Mouse (Mus musculus): Measurements from ENCODE around the gene Gale. TPM values are rescaled to one million over a fixed set of nuclear protein-coding genes. Genes with fewer than 3 reads are reported as not detected.
A peak's percentile ranks its signal among the peaks of the same experiment; 100 is the strongest.
"Not testable (repeated sequence)": the region's sequence is repeated elsewhere in the genome, so short reads cannot be mapped to it uniquely, and the experiment has no call there.

Gene Gale
- polyA plus RNA-seq, 1 experiment from 2014 or later = 166 TPM

DNA sequence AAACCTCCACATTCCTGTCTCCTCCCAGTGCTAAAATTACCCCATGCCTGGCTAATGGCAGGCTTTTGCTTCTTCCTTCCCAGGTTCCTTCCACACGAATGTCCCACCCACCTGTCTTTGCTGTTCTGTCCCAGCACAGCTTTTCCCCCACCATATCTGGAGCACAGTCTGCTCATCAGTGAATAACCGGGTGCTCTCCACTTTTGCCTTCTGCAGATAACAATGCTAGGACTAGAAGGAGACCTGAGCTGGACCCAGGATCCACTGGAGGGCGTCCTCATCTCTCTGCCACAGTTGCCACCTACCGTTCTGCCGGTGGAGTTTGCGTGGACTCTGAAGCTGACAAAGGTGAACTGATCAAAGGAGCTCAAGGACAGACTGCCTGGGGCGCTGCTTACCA, 24.7 kb upstream of the Gale start:
- Histone ChIP-seq H3K9ac (ENCODE audit: low read length) (no peak overlapping the region), H3K9me3 (ENCODE audit: control insufficient read depth, low read length) (no peaks in the 10 kb centered on the region), H3K27ac (replicated peaks) (no peak overlapping the region), H3K4me2 (replicated peaks; ENCODE audit: low read depth) (no peak overlapping the region), H3K27me3 (ENCODE audit: control insufficient read depth, insufficient read depth, low read length) (no peaks in the 10 kb centered on the region), H3K4me3 (ENCODE audit: low read depth, low read length) (no peak overlapping the region), H3K4me1 (replicated peaks; ENCODE audit: control insufficient read depth, insufficient read depth) (no peaks in the 10 kb centered on the region), H3K36me3 (ENCODE audit: control insufficient read depth, insufficient read depth, low read length) (peaks cover 6% of the 10 kb centered on the region)
- TF ChIP-seq CTCF (IDR thresholded peaks at IDR 0.05; ENCODE audit: low read depth) = 0 out of 2 replicates have a peak, but pooled peaks have one; percentile 1
- TF ChIP-seq EP300 (optimal IDR thresholded peaks at IDR 0.05) = no peak
- no peak for DNase-seq (ENCODE audit: low spot score)
- ATAC-seq (ENCODE audit: low FRiP score, low TSS enrichment) = no peak
- WGBS = 84% methylated on average over 7 of the region's 7 CpGs

DNA sequence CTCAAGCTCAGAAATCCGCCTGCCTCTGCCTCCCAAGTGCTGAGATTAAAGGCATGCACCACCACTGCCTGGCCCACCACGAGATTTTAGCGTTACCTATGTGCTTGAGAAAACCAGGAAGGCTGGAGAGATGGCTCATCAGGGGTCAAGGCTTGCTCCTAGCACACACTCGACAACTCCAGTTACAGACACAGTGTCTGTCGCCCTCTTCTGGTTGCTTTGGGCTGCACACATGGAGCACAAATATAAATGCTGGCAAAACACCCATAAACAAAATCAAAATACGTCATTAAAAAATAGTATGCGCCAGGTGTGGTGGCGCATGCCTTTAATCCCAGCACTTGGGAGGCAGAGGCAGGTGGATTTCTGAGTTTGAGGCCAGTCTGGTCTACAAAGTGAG, 22.5 kb upstream of the Gale start:
- not testable (repeated sequence) for H3K27me3 ChIP-seq (ENCODE audit: control insufficient read depth, insufficient read depth, low read length); H3K4me1 ChIP-seq (replicated peaks; ENCODE audit: control insufficient read depth, insufficient read depth); ATAC-seq (ENCODE audit: low FRiP score, low TSS enrichment); H3K27ac ChIP-seq (replicated peaks); H3K36me3 ChIP-seq (ENCODE audit: control insufficient read depth, insufficient read depth, low read length); DNase-seq (ENCODE audit: low spot score); H3K9ac ChIP-seq (ENCODE audit: low read length); H3K4me2 ChIP-seq (replicated peaks; ENCODE audit: low read depth); H3K9me3 ChIP-seq (ENCODE audit: control insufficient read depth, low read length); H3K4me3 ChIP-seq (ENCODE audit: low read depth, low read length)
- 81% methylated on average over 8 of the region's 8 CpGs for WGBS
- peak; percentile 56 for TF ChIP-seq CTCF (IDR thresholded peaks at IDR 0.05; ENCODE audit: low read depth)

DNA sequence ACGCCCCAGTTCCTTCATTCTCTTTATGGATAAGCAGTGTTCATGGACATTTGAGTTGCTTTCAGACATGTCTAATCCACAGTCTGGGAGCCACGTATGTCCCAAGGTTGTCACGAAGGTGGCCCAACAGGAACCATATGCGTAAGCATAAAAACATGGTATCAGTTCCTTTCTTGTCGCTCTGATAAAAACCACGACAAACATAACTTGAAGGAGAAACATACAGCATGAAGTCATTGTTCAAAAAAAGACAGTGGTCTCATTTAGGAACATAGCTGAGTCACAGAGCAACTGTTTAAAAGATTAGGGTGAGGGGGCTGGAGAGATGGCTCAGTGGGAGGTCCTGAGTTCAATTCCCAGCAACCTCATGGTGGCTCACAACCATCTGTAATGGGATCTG, 21.3 kb upstream of the Gale start:
- no peak for DNase-seq (ENCODE audit: low spot score)
- no peak overlapping the region for H3K4me2 ChIP-seq (replicated peaks; ENCODE audit: low read depth)
- peak overlapping the region; percentile 35; the same call in 1 of the 2 replicates for H3K27ac ChIP-seq (replicated peaks)
- WGBS = 57% methylated on average over 6 of the region's 6 CpGs
- H3K27me3 ChIP-seq (ENCODE audit: control insufficient read depth, insufficient read depth, low read length) = no peaks in the 10 kb centered on the region
- ATAC-seq (ENCODE audit: low FRiP score, low TSS enrichment) = peak; percentile 70
- TF ChIP-seq EP300 (optimal IDR thresholded peaks at IDR 0.05) (no peak), CTCF (IDR thresholded peaks at IDR 0.05; ENCODE audit: low read depth) (no peak)
- H3K4me3 ChIP-seq (ENCODE audit: low read depth, low read length) = no peak overlapping the region
- H3K9me3 ChIP-seq (ENCODE audit: control insufficient read depth, low read length) = no peaks in the 10 kb centered on the region
- H3K36me3 ChIP-seq (ENCODE audit: control insufficient read depth, insufficient read depth, low read length) = peaks cover 6% of the 10 kb centered on the region
- H3K9ac ChIP-seq (ENCODE audit: low read length) = no peak overlapping the region
- no peaks in the 10 kb centered on the region for H3K4me1 ChIP-seq (replicated peaks; ENCODE audit: control insufficient read depth, insufficient read depth)

DNA sequence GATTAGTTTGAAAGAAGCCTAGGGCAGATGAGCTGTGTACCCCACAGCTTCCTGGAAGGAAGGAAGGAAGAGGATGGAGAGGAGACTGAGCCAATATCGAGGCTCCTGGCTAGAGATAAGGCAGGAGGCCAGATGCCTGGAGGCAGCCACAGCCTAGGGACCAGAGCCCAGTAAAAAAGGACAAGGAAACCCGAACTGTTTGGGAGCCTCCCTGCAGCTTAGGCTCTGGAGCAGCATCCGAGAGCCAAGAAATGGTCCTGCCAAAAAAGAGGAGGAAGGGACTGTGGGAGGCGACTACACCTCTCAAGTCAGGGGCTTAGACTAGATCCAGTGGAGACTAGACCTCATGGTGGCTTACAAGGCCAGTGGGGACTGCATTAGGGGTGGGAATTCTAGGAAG, 20.1 kb upstream of the Gale start:
- Histone ChIP-seq H3K9me3 (ENCODE audit: control insufficient read depth, low read length) (no peaks in the 10 kb centered on the region), H3K27me3 (ENCODE audit: control insufficient read depth, insufficient read depth, low read length) (no peaks in the 10 kb centered on the region), H3K36me3 (ENCODE audit: control insufficient read depth, insufficient read depth, low read length) (peaks cover 6% of the 10 kb centered on the region), H3K4me3 (ENCODE audit: low read depth, low read length) (no peak overlapping the region), H3K4me1 (replicated peaks; ENCODE audit: control insufficient read depth, insufficient read depth) (0 out of 2 replicates have a peak, but pooled peaks cover 2% of the 10 kb centered on the region), H3K9ac (ENCODE audit: low read length) (no peak overlapping the region), H3K27ac (replicated peaks) (no peak overlapping the region), H3K4me2 (replicated peaks; ENCODE audit: low read depth) (no peak overlapping the region)
- WGBS = 46% methylated on average over 4 of the region's 4 CpGs
- TF ChIP-seq CTCF (IDR thresholded peaks at IDR 0.05; ENCODE audit: low read depth) = no peak
- TF ChIP-seq EP300 (optimal IDR thresholded peaks at IDR 0.05) = no peak
- ATAC-seq (ENCODE audit: low FRiP score, low TSS enrichment) = no peak
- no peak for DNase-seq (ENCODE audit: low spot score)

DNA sequence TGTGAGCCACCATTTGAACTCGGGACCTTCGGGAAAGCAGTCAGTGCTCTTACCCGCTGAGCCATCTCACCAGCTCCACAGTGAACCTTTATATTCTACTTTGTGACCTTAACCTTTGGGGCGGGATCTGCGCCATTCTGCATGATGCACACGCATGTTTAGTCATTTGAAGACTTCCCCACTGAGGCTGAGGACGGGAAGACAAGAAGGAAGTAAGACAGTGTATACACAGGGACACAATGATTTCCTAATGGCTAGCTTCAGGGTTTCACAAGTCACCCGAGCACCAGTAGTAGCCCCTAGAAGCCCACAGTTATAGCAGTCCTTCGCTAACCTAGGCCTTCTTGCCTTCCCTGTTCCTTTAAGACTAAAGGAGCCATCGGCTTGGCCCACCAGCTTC, 17.8 kb upstream of the Gale start:
- Histone ChIP-seq H3K4me1 (replicated peaks; ENCODE audit: control insufficient read depth, insufficient read depth) (0 out of 2 replicates have a peak, but pooled peaks cover 2% of the 10 kb centered on the region), H3K27me3 (ENCODE audit: control insufficient read depth, insufficient read depth, low read length) (no peaks in the 10 kb centered on the region), H3K4me3 (ENCODE audit: low read depth, low read length) (peak overlapping the region; percentile 82), H3K9ac (ENCODE audit: low read length) (no peak overlapping the region), H3K9me3 (ENCODE audit: control insufficient read depth, low read length) (no peaks in the 10 kb centered on the region), H3K36me3 (ENCODE audit: control insufficient read depth, insufficient read depth, low read length) (no peaks in the 10 kb centered on the region), H3K27ac (replicated peaks) (peak overlapping the region; percentile 88), H3K4me2 (replicated peaks; ENCODE audit: low read depth) (peak overlapping the region; percentile 80)
- 71% methylated on average over 10 of the region's 10 CpGs for WGBS
- ATAC-seq (ENCODE audit: low FRiP score, low TSS enrichment) = no peak; the same call in 1 of the 2 replicates
- TF ChIP-seq CTCF (IDR thresholded peaks at IDR 0.05; ENCODE audit: low read depth) (no peak), EP300 (optimal IDR thresholded peaks at IDR 0.05) (no peak)
- no peak for DNase-seq (ENCODE audit: low spot score)

DNA sequence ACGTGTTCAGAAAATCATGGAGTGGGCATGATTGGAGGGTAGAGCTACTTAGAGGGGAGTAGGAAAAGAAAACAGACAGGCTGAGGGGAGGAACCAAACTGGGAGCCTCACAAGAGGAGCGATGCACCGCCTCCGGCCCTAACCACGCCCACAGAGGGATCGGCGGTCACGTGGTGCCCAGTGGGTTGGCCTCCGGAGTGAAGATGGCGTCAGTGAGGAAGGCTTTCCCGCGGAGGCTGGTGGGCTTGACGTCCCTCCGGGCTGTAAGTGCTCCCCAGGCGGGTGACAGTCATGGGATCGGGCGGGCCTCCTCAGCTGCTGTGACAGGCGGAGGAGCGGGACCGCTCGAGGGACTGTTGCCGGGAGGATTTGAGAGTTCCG, 17.3 kb upstream of the Gale start, which contains the start of gene Hmgcl:
Gene Hmgcl, plus strand, starts transcription at position 171 of the 381 bp plus-strand sequence.
- Histone ChIP-seq H3K27me3 (ENCODE audit: control insufficient read depth, insufficient read depth, low read length) (no peaks in the 10 kb centered on the region), H3K4me3 (ENCODE audit: low read depth, low read length) (peak within 1 kb of the TSS; percentile 82), H3K9ac (ENCODE audit: low read length) (peak within 1 kb of the TSS; percentile 91), H3K4me2 (replicated peaks; ENCODE audit: low read depth) (peak within 1 kb of the TSS; percentile 80), H3K27ac (replicated peaks) (peak within 1 kb of the TSS; percentile 88), H3K9me3 (ENCODE audit: control insufficient read depth, low read length) (no peaks in the 10 kb centered on the region), H3K4me1 (replicated peaks; ENCODE audit: control insufficient read depth, insufficient read depth) (0 out of 2 replicates have a peak, but pooled peaks cover 2% of the 10 kb centered on the region), H3K36me3 (ENCODE audit: control insufficient read depth, insufficient read depth, low read length) (no peaks in the 10 kb centered on the region)
- no peak for TF ChIP-seq CTCF (IDR thresholded peaks at IDR 0.05; ENCODE audit: low read depth)
- 0% methylated on average over 22 of the region's 23 CpGs for WGBS
- DNase-seq (ENCODE audit: low spot score) (peak; percentile 97), ATAC-seq (ENCODE audit: low FRiP score, low TSS enrichment) (peak; percentile 83)
